Mouse (Mus musculus): Measurements from ENCODE around the gene Dnah7b. TPM values are rescaled to one million over a fixed set of nuclear protein-coding genes. Genes with fewer than 3 reads are reported as not detected.
A peak's percentile ranks its signal among the peaks of the same experiment; 100 is the strongest.
"Not testable (repeated sequence)": the region's sequence is repeated elsewhere in the genome, so short reads cannot be mapped to it uniquely, and the experiment has no call there.

Gene Dnah7b
- polyA plus RNA-seq, 1 experiment from 2014 or later: 3.5 TPM

GRCm38 (mm10) chr1:46414798-46415197, 348.7 kb downstream of the Dnah7b start:
- not testable (repeated sequence) for H3K4me2 ChIP-seq (ENCODE audit: low read length); ATAC-seq; H3K27ac ChIP-seq (ENCODE audit: low read length); H3K4me1 ChIP-seq (ENCODE audit: control insufficient read depth, insufficient read depth, low read length); H3K27me3 ChIP-seq (ENCODE audit: control insufficient read depth, insufficient read depth, low read depth, low read length); H3K9ac ChIP-seq (ENCODE audit: low read depth, low read length); H3K36me3 ChIP-seq (ENCODE audit: control insufficient read depth, insufficient read depth, low read length); H3K9me3 ChIP-seq (replicated peaks; ENCODE audit: control insufficient read depth, low read length, poor library complexity, severe bottlenecking); H3K4me3 ChIP-seq (ENCODE audit: low read depth, low read length)
- 90% methylated on average over 7 of the region's 7 CpGs for WGBS

GRCm38 (mm10) chr1:46416946-46417345, 350.8 kb downstream of the Dnah7b start:
- H3K27ac ChIP-seq (ENCODE audit: low read length); H3K9me3 ChIP-seq (replicated peaks; ENCODE audit: control insufficient read depth, low read length, poor library complexity, severe bottlenecking); H3K36me3 ChIP-seq (ENCODE audit: control insufficient read depth, insufficient read depth, low read length); H3K4me1 ChIP-seq (ENCODE audit: control insufficient read depth, insufficient read depth, low read length); H3K27me3 ChIP-seq (ENCODE audit: control insufficient read depth, insufficient read depth, low read depth, low read length); H3K4me3 ChIP-seq (ENCODE audit: low read depth, low read length); ATAC-seq; H3K9ac ChIP-seq (ENCODE audit: low read depth, low read length); H3K4me2 ChIP-seq (ENCODE audit: low read length): not testable (repeated sequence)
- 24% methylated on average over 3 of the region's 3 CpGs for WGBS

- H3K4me1 ChIP-seq (ENCODE audit: control insufficient read depth, insufficient read depth, low read length); H3K9me3 ChIP-seq (replicated peaks; ENCODE audit: control insufficient read depth, low read length, poor library complexity, severe bottlenecking); H3K4me2 ChIP-seq (ENCODE audit: low read length); H3K4me3 ChIP-seq (ENCODE audit: low read depth, low read length); H3K9ac ChIP-seq (ENCODE audit: low read depth, low read length); H3K27ac ChIP-seq (ENCODE audit: low read length); H3K36me3 ChIP-seq (ENCODE audit: control insufficient read depth, insufficient read depth, low read length); H3K27me3 ChIP-seq (ENCODE audit: control insufficient read depth, insufficient read depth, low read depth, low read length): not testable (repeated sequence)
- ATAC-seq: peak; percentile 71
- 45% methylated on average over 3 of the region's 4 CpGs for WGBS
Observed at GRCm38 (mm10) chr1:46418966-46419365, 352.9 kb downstream of the Dnah7b start.

Other genes starting within 250 kb of the Dnah7b start
- not detected in 2 replicates for gene Gm5269, start 176.0 kb upstream of the Dnah7b start, polyA plus RNA-seq (2015; fragmentation: Nextera tagmentation; extraction: Ambion mirVana)
- 30.8 and 32.9 TPM in 2 replicates for gene Slc40a1, start 139.8 kb upstream of the Dnah7b start, polyA plus RNA-seq (2015; fragmentation: Nextera tagmentation; extraction: Ambion mirVana)

Data from midbrain, embryonic 16.5 days (tissue).